Mouse (Mus musculus) spleen, adult 2 months (tissue): Measurements from ENCODE around the gene Ldlrad3. TPM values are rescaled to one million over a fixed set of nuclear protein-coding genes. Genes with fewer than 3 reads are reported as not detected.

Experiments used
- DNase-seq, 2 experiments: peaks; one replicate each; pipeline versions ENCODE4 v3.0.0 to v3.0.0-alpha.2; 2012 to 2021; ENCODE audit warnings: low spot score in 2 of 2, low read depth in 1 of 2
- H3K27ac ChIP-seq: fragments of 200-500 bp; 2 replicates; pipeline ENCODE4 v1.5.1; 2012; ENCODE audit warnings: low read length, inconsistent platforms; ENCODE audit not compliant: insufficient read depth
- H3K27me3 ChIP-seq: fragments of 200-500 bp; 2 replicates; pipeline ENCODE4 v1.6.1; 2012; ENCODE audit warnings: mild to moderate bottlenecking, moderate library complexity, low read length, inconsistent platforms; ENCODE audit not compliant: control insufficient read depth, insufficient read depth
- H3K36me3 ChIP-seq: fragments of 200-500 bp; 2 replicates; pipeline ENCODE4 v1.6.1; 2012; ENCODE audit warnings: mild to moderate bottlenecking, low read length, inconsistent platforms; ENCODE audit not compliant: control insufficient read depth, insufficient read depth
- H3K4me1 ChIP-seq: fragments of 200-500 bp; 2 replicates; pipeline ENCODE4 v1.6.1; 2011; ENCODE audit warnings: inconsistent platforms; ENCODE audit not compliant: control insufficient read depth, insufficient read depth, insufficient read length
- H3K4me3 ChIP-seq: fragments of 200-500 bp; 2 replicates; pipeline ENCODE4 v1.5.1; 2011; ENCODE audit warnings: mild to moderate bottlenecking, inconsistent platforms; ENCODE audit not compliant: insufficient read depth, insufficient read length; ENCODE audit errors: extremely low read depth
- CTCF ChIP-seq: fragments of 200-500 bp; IDR thresholded peaks from 2 replicates; pipeline ENCODE4 v1.5.1; 2011; ENCODE audit warnings: mild to moderate bottlenecking, inconsistent platforms; ENCODE audit not compliant: insufficient read depth, insufficient read length, insufficient replicate concordance; ENCODE audit errors: extremely low read depth
- POLR2A ChIP-seq: fragments of 200-500 bp; IDR thresholded peaks from 2 replicates; pipeline ENCODE4 v1.6.1; 2011; ENCODE audit warnings: low read depth, low read length, inconsistent platforms
- WGBS: fragments of 180-500 bp; shearing (Covaris S2); methylation state at CpG from one replicate; pipeline ENCODE4 v1.1.7; 2018; 5-methylcytosine and 5-hydroxymethylcytosine counted together
- polyA plus RNA-seq: library from polyadenylated mRNA; depleted of rRNA; stranded (reverse); fragments of >200 nt; gene quantifications from 2 replicates; pipeline ENCODE4 v1.2.3, GENCODE M21; 2012

Gene Ldlrad3
- polyA plus RNA-seq, 1 experiment = 3.5 TPM

- WGBS = 90% methylated on average over 8 of the region's 8 CpGs
- Histone ChIP-seq H3K4me1 (no peaks in the 10 kb centered on the region; the same call in 1 of the 2 replicates), H3K4me3 (no peak overlapping the region), H3K36me3 (no peaks in the 10 kb centered on the region), H3K27me3 (no peaks in the 10 kb centered on the region), H3K27ac (no peak overlapping the region)
- DNase-seq = no peak
- no peak for TF ChIP-seq CTCF
- TF ChIP-seq POLR2A = no peak
Measured at GRCm38 (mm10) chr2:102127791-102128387, 58.3 kb downstream of the Ldlrad3 start.

GRCm38 (mm10) chr2:102127221-102127620 is 59.0 kb downstream of the Ldlrad3 start:
- no peak overlapping the region for H3K4me3 ChIP-seq
- WGBS = 94% methylated on average over 9 of the region's 9 CpGs
- no peaks in the 10 kb centered on the region for H3K36me3 ChIP-seq
- H3K4me1 ChIP-seq = no peaks in the 10 kb centered on the region; the same call in 1 of the 2 replicates
- no peak overlapping the region for H3K27ac ChIP-seq
- TF ChIP-seq POLR2A = no peak
- no peak for TF ChIP-seq CTCF
- no peak for DNase-seq
- H3K27me3 ChIP-seq = no peaks in the 10 kb centered on the region

DNA sequence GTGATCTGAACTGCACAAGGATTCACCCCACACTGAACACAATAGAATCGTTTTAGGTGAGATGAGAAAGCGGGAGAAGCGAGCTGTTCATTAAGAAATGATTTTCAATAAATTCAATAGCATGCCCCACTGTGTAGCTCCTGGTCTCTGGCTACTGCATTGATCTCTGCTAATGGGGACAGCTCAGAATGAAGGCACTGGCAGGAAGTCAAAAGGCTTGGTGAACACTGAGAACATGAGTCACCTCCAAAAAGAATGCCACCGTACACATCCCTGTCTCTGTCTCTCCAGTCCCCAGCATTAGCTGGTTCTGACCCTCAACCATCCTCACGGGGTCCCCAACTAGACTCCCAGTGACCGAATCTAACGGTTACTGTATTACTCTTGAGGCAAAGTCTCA is 60.1 kb downstream of the Ldlrad3 start:
- TF ChIP-seq CTCF (no peak), POLR2A (no peak)

DNA sequence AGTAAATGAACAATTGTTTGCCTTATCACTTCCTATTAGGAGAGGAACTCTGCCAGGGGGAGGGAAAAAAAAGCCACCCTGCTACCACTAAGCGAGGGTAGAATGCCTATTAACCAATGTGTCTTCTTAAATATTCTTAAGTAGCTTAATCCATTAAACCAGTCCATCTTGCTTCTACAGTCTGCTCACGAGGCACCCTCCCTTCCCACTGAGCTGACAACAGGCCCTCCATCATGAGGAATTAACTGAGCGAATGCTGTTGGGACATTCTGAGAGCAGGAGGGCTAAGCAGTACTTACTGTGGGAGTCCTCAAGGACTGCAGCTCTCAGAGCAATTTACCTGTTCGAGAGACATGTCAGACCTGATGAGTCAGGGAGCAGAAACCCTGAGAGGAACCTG is 61.1 kb downstream of the Ldlrad3 start:
- Histone ChIP-seq H3K27ac (no peak overlapping the region), H3K4me1 (no peaks in the 10 kb centered on the region; the same call in 1 of the 2 replicates), H3K4me3 (no peak overlapping the region), H3K27me3 (no peaks in the 10 kb centered on the region), H3K36me3 (no peaks in the 10 kb centered on the region)
- DNase-seq = no peak
- WGBS = 81% methylated on average over 4 of the region's 4 CpGs
- no peak for TF ChIP-seq CTCF
- no peak for TF ChIP-seq POLR2A

More for the DNA sequence above, 60.1 kb downstream of the Ldlrad3 start:
- WGBS = 93% methylated on average over 7 of the region's 7 CpGs
- DNase-seq = no peak
- H3K4me3 ChIP-seq = no peak overlapping the region
- no peak overlapping the region for H3K27ac ChIP-seq
- no peaks in the 10 kb centered on the region; the same call in 1 of the 2 replicates for H3K4me1 ChIP-seq
- H3K27me3 ChIP-seq = no peaks in the 10 kb centered on the region
- H3K36me3 ChIP-seq = no peaks in the 10 kb centered on the region

DNA sequence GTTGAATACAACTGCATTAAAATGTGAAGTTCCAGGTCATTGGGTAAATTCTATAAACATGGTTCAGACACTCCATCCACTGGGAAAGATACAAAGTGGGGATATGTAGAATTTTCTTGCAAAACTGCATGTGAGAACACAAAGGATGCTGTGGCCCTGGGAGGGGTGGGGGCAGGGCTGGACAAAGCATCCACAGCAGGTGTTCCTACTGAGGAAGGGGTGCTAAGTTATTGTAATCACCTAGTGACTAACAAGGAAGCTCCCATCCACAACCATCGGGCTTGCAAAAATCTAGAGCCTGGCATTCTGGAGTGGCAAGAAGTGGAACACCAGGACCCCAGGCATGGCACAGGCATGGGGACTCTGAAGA is 64.1 kb downstream of the Ldlrad3 start:
- DNase-seq = no peak
- Histone ChIP-seq H3K27ac (no peak overlapping the region), H3K4me1 (peaks cover 6% of the 10 kb centered on the region; the same call in 1 of the 2 replicates), H3K4me3 (no peak overlapping the region), H3K36me3 (no peaks in the 10 kb centered on the region), H3K27me3 (no peaks in the 10 kb centered on the region)
- TF ChIP-seq POLR2A (no peak), CTCF (no peak)
- 94% methylated on average over 1 of the region's 1 CpGs for WGBS

DNA sequence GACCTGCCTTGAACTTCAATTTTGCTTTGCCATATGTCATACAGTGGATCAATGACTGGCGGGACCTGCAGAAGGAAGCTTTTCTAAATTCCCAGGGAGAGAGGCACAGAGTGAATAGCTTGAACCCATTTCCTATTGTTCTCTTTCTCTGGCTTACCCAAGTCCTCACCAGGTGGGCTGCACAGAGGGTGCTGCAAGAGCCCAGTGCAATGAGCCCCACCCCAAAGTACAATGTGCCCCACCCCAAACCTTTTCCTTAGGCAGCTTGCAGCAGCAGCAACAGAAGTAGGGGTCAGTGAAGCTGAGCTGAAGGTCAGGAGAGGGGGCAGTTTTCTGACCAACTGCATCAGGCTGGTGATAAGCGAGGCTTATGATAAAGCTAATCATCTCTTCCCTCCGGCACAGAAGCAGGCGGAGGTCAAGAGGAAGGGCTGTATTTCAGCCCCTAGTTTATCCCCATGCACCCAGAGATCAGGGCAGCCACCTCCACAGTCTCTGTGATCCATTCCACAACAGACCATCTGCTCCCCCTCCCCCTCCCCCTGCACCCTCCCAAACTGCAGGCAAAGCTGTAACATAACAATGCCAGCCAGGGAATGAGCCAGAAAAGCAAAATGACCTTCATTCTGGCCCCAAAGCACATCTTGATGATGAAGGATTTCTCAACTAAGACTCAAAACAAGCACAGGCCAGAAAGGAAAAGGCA is 64.6 kb downstream of the Ldlrad3 start:
- DNase-seq = no peak

More for the DNA sequence above, 64.6 kb downstream of the Ldlrad3 start:
- H3K4me1 ChIP-seq = peaks cover 9% of the 10 kb centered on the region; the same call in 1 of the 2 replicates
- 93% methylated on average over 4 of the region's 4 CpGs for WGBS
- H3K27me3 ChIP-seq = no peaks in the 10 kb centered on the region
- no peak overlapping the region for H3K27ac ChIP-seq
- H3K36me3 ChIP-seq = no peaks in the 10 kb centered on the region
- H3K4me3 ChIP-seq = no peak overlapping the region
- TF ChIP-seq CTCF = no peak
- TF ChIP-seq POLR2A = no peak
